Mouse (Mus musculus): ENCODE data around the gene Il18r1.

- no peak for TF ChIP-seq GATA1 (IDR thresholded peaks at IDR 0.05; ENCODE audit: low read length)
- no peak for TF ChIP-seq TAL1 (IDR thresholded peaks at IDR 0.05; ENCODE audit: low read length)
These were observed 51.0 kb downstream of the Il18r1 start for GRCm38 (mm10) chr1:40516364-40516763.

Measured in erythroblast, embryonic 14.5 days (primary cell).